Mouse (Mus musculus) gastrocnemius, adult 2 months (tissue): Measurements from ENCODE around the gene Cmtm1. TPM values are rescaled to one million over a fixed set of nuclear protein-coding genes. Genes with fewer than 3 reads are reported as not detected.
"Not testable (repeated sequence)": the region's sequence is repeated elsewhere in the genome, so short reads cannot be mapped to it uniquely, and the experiment has no call there.

Experiments used
- DNase-seq: peaks from one replicate; pipeline ENCODE4 v3.0.0; 2022
- H3K27ac ChIP-seq: fragments of 200-600 bp; 2 replicates; pipeline ENCODE4 v1.8.1; 2022; ENCODE audit warnings: mild to moderate bottlenecking
- H3K4me3 ChIP-seq: fragments of 200-600 bp; 2 replicates; pipeline ENCODE4 v1.8.1; 2022; ENCODE audit warnings: mild to moderate bottlenecking, moderate library complexity
- CTCF ChIP-seq: fragments of 200-600 bp; IDR thresholded peaks from 2 replicates; pipeline ENCODE4 v1.8.1; 2022; ENCODE audit warnings: antibody characterized with exemption, mild to moderate bottlenecking, moderate library complexity
- intact Hi-C: fragments of 180-260 bp; cut with DNase I; formaldehyde crosslinking; loops from one replicate; pipeline ENCODE4 v1.15.1; 2025
- long read RNA-seq, 2 experiments: library from polyadenylated mRNA; stranded (forward); transcript quantifications; one replicate each; pipeline ENCODE4 v2.0.0; 2021
- total RNA-seq, 2 experiments: library from RNA; stranded (reverse); gene quantifications; 2 replicates each; pipeline ENCODE4 v1.2.3; 2021

The Cmtm1 gene
- not detected for total RNA-seq
- long read RNA-seq, experiment 1, result 0 reads
- long read RNA-seq, experiment 2, result 0 reads

GRCm38 (mm10) chr8:104309441-104310155 is at the start of gene Cmtm1, which contains the start of gene Gm45711:
Cmtm1 (minus strand) TSS chr8:104310145.
Gm45711 (minus strand) TSS chr8:104310081.
- intact Hi-C loops, result not testable (repeated sequence)

GRCm38 (mm10) chr8:104358637-104359036 is 48.7 kb upstream of the Cmtm1 start:
- no peak overlapping the region for H3K27ac ChIP-seq
- no peak overlapping the region for H3K4me3 ChIP-seq
- TF ChIP-seq CTCF, result no peak
- intact Hi-C loops, result no loop called here
- no peak for DNase-seq

More at GRCm38 (mm10) chr8:104309441-104310155, at the start of gene Cmtm1, which contains the start of gene Gm45711:
- peak; percentile 87 for DNase-seq
- peak within 1 kb of the TSS; percentile 74 for H3K27ac ChIP-seq
- peak within 1 kb of the TSS; percentile 21; the same call in 1 of the 2 replicates for H3K4me3 ChIP-seq

GRCm38 (mm10) chr8:104354504-104354903 is 44.6 kb upstream of the Cmtm1 start:
- Histone ChIP-seq H3K4me3 (no peak overlapping the region), H3K27ac (no peak overlapping the region)
- TF ChIP-seq CTCF, result no peak
- DNase-seq, result no peak
- intact Hi-C loops, result no loop called here

- intact Hi-C loops, result no loop called here
- Histone ChIP-seq H3K27ac (no peak overlapping the region), H3K4me3 (no peak overlapping the region)
- DNase-seq, result no peak
- TF ChIP-seq CTCF, result no peak
Observed at GRCm38 (mm10) chr8:104353186-104353585, 43.2 kb upstream of the Cmtm1 start.

DNA sequence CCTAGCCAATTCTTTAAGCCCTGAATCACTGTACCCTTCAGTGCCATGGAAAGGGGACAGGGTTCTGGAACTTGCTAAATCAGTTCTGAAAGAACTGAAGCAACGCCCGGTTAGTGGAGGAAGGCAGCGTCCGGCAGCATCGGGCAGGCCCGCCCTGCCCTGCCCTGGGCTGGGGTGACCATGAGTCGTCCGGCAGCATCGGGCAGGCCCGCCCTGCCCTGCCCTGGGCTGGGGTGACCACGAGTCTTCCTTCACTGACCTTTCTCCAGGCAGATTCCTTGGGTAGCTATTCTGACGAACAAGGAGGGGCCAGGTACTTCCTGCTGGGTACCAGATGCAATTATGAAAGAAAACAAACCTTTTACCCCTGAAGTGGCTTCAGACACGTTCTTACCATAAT is 40.1 kb upstream of the Cmtm1 start:
- intact Hi-C loops, result no loop called here
- no peak for DNase-seq
- H3K27ac ChIP-seq, result no peak overlapping the region
- TF ChIP-seq CTCF, result no peak
- H3K4me3 ChIP-seq, result no peak overlapping the region

DNA sequence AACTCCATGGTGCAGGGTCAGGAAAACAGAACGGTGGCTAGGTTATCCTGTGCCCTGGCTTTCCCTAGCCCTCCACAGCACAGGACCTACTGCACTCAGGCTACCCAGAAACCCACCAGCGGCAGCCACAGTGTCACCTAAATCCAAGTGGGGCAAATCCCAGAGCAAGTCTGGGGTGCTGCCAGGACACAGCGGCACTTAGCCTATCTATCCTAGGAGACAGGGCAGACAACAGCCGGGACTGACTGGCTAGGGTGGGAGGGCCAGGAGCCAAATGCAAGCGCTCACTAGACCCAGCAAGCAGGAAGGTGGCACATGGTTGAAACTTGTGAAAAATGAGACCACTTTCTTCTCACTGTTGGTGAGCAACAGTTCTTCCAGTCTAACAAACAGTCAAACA is 39.0 kb upstream of the Cmtm1 start:
- Histone ChIP-seq H3K27ac (no peak overlapping the region), H3K4me3 (no peak overlapping the region)
- intact Hi-C loops, result no loop called here
- DNase-seq, result peak; percentile 31
- TF ChIP-seq CTCF, result no peak

DNA sequence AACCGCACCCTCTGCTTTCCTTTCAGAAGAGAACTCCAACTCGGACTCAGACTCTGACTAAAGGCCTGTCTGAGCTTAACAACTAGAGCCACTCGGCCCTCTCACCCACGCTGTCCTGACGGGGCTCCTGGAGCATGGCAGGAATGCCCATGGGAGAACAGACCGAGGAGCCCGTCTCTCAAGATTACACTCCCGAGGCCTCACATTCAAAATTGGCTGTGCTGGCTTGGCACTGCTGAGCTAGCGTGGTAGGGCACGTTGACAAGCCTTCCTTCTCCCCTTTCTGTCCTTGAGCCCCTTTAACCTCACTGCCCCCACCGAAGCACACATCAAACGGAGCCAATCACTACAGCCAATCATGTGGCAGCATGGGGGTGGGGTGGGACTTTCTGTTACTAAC is 36.8 kb upstream of the Cmtm1 start:
- no peak for DNase-seq
- no peak for TF ChIP-seq CTCF
- intact Hi-C loops, result no loop called here

GRCm38 (mm10) chr8:104344622-104345021 is 34.7 kb upstream of the Cmtm1 start:
- intact Hi-C loops, result loop anchor here (1.0 to 5.0 kb wide), 4 partner anchors 58 to 226 kb away; partner anchors contain the start of gene Cklf
- Histone ChIP-seq H3K4me3 (no peak overlapping the region), H3K27ac (no peak overlapping the region)
- TF ChIP-seq CTCF, result no peak
- DNase-seq, result no peak

More for the DNA sequence above, 36.8 kb upstream of the Cmtm1 start:
- no peak overlapping the region for H3K4me3 ChIP-seq
- no peak overlapping the region for H3K27ac ChIP-seq

DNA sequence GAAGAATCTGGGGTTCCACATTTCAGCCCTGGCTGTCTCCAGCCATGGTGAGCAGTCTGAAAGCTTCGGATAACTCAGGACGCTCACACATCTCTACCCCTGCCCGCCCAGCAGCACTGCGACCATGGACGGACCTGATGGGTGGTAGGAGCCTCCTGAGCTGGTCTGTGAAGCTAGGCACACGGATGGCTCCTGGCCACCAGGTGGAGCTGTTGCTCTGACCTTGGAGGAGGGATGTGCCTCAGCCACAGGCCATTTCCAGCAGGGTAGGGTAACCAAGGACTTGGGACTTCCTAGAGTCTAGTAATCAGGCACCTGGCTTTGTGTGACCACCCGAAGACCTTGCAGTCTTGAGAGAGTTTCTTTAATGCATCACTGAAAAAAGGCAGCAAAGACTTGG is 34.0 kb upstream of the Cmtm1 start:
- intact Hi-C loops, result loop anchor here (1.0 to 5.0 kb wide), 4 partner anchors 59 to 227 kb away; partner anchors contain the start of gene Cklf
- TF ChIP-seq CTCF, result peak; percentile 97
- peak; percentile 91 for DNase-seq
- H3K27ac ChIP-seq, result no peak overlapping the region
- no peak overlapping the region for H3K4me3 ChIP-seq

DNA sequence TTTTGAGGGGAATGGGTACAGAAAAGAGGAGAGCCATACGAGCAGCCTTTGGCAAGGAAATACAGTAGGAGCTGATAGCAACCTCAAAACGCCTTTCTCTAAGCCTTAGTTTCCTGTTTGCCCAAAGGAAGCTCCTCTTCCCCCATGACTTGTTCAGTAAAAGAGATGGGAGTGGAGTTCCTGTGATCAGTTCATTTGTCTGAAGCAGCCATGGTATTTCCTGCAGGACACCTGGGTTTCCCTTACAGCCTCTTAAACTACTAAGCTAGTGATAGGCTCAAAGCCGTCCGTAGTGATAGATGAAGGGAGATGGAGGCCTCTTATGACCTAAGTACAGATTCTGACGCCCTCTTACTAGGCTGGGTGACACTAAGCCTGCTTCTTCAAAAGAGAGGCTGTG is 32.5 kb upstream of the Cmtm1 start:
- Histone ChIP-seq H3K4me3 (no peak overlapping the region), H3K27ac (peak overlapping the region; percentile 93)
- no peak for TF ChIP-seq CTCF
- intact Hi-C loops, result loop anchor here (5.0 kb wide), 1 partner anchor 90 kb away; the partner anchor contains the start of gene Cklf
- DNase-seq, result no peak

GRCm38 (mm10) chr8:104341678-104342077 is 31.7 kb upstream of the Cmtm1 start:
- Histone ChIP-seq H3K27ac (peak overlapping the region; percentile 93), H3K4me3 (peak overlapping the region; percentile 88)
- intact Hi-C loops, result loop anchor here (5.0 kb wide), 1 partner anchor 89 kb away; the partner anchor contains the start of gene Cklf
- TF ChIP-seq CTCF, result no peak
- DNase-seq, result no peak

GRCm38 (mm10) chr8:104341106-104341561 is 31.2 kb upstream of the Cmtm1 start:
- Histone ChIP-seq H3K4me3 (peak overlapping the region; percentile 88), H3K27ac (peak overlapping the region; percentile 93)
- TF ChIP-seq CTCF, result no peak
- peak; percentile 80 for DNase-seq
- intact Hi-C loops, result loop anchor here (5.0 kb wide), 1 partner anchor 89 kb away; the partner anchor contains the start of gene Cklf

GRCm38 (mm10) chr8:104340233-104341105 is 30.5 kb upstream of the Cmtm1 start:
- peak overlapping the region; percentile 93 for H3K27ac ChIP-seq
- intact Hi-C loops, result loop anchor here (5.0 kb wide), 1 partner anchor 88 kb away; the partner anchor contains the start of gene Cklf
- H3K4me3 ChIP-seq, result peak overlapping the region; percentile 88
- peak; percentile 72 for TF ChIP-seq CTCF
- DNase-seq, result peak; percentile 84
